Mouse (Mus musculus): Measurements from ENCODE around the gene Mis18bp1. TPM values are rescaled to one million over a fixed set of nuclear protein-coding genes. Genes with fewer than 3 reads are reported as not detected.
"Not testable (repeated sequence)": the region's sequence is repeated elsewhere in the genome, so short reads cannot be mapped to it uniquely, and the experiment has no call there.

Gene Mis18bp1
- polyA plus RNA-seq, 1 experiment from 2014 or later: 11.1 TPM

DNA sequence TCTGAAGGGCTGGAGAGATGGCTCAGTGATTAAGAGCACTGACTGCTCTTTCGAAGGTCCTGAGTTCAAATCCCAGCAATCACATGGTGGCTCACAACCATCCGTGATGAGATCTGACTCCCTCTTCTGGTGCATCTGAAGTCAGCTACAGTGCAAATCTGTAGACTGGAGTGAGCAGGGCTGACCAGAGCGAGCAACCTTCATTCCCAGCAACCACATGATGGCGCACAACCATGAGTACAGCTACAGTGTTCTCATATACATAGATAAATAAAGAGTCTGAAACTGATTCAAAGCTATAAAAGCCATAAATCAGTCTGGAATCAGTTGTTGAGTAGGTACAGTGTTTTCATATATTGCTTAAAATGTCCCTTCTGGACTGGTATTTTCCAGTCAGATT is 36.3 kb downstream of the Mis18bp1 start:
- not testable (repeated sequence) for DNase-seq (ENCODE audit: low spot score); ATAC-seq (ENCODE audit: low FRiP score); H3K4me3 ChIP-seq (replicated peaks; ENCODE audit: low read length); H3K36me3 ChIP-seq (replicated peaks; ENCODE audit: control insufficient read depth, insufficient read depth); H3K4me1 ChIP-seq (replicated peaks; ENCODE audit: control insufficient read depth, insufficient read depth, low read length); H3K4me2 ChIP-seq (replicated peaks); H3K9me3 ChIP-seq (ENCODE audit: control insufficient read depth, low read length); H3K27ac ChIP-seq; H3K9ac ChIP-seq; H3K27me3 ChIP-seq (ENCODE audit: control insufficient read depth, insufficient read depth, low read length)
- 98% methylated on average over 4 of the region's 4 CpGs for WGBS

DNA sequence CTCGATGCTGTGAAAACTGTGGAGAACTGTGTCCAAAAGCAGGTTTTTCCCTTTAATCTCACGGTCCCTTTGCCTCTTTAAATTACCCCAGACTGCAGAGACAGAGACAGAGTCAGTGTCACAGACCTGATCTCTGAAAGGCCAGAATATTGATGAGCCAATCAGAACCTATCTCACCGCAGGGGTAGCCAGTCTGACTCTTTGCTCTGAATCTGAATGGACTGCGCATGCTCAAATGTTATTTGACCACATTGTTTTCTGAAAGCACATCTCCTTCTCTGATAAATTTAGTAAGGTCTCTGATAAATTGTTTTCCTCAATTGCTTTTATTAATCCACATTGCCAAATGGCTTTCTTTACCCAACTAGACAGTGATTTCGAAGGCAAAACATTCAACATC is 53.0 kb downstream of the Mis18bp1 start:
- Histone ChIP-seq H3K27ac (no peak overlapping the region), H3K36me3 (replicated peaks; ENCODE audit: control insufficient read depth, insufficient read depth) (peaks cover 66% of the 10 kb centered on the region), H3K4me1 (replicated peaks; ENCODE audit: control insufficient read depth, insufficient read depth, low read length) (no peaks in the 10 kb centered on the region), H3K4me2 (replicated peaks) (no peak overlapping the region), H3K27me3 (ENCODE audit: control insufficient read depth, insufficient read depth, low read length) (no peaks in the 10 kb centered on the region), H3K4me3 (replicated peaks; ENCODE audit: low read length) (no peak overlapping the region), H3K9me3 (ENCODE audit: control insufficient read depth, low read length) (no peaks in the 10 kb centered on the region), H3K9ac (no peak overlapping the region)
- ATAC-seq (ENCODE audit: low FRiP score) (no peak), DNase-seq (ENCODE audit: low spot score) (no peak)
- WGBS: 89% methylated on average over 5 of the region's 5 CpGs

DNA sequence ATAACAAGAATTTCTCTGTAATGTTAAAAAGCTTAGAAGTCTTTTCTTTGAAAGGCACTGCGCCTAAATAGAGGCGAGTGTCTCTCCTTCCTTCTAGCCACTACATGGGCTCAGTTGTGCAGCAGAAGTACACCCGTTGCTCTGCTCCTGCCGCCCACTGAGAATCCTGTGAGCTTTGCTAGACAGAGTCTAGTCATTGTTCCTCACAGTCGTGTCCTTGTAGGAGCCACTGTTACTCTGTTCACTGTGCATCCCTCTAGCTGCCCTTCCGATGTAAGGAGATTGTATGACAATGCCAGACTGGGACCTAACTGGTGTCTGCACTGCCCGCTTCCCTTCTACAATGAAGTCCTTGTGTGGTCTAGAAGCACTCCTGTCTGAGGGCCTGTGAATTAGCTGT is 53.4 kb downstream of the Mis18bp1 start:
- Histone ChIP-seq H3K9ac (no peak overlapping the region), H3K4me1 (replicated peaks; ENCODE audit: control insufficient read depth, insufficient read depth, low read length) (no peaks in the 10 kb centered on the region), H3K9me3 (ENCODE audit: control insufficient read depth, low read length) (no peaks in the 10 kb centered on the region), H3K4me2 (replicated peaks) (no peak overlapping the region), H3K27ac (no peak overlapping the region), H3K4me3 (replicated peaks; ENCODE audit: low read length) (no peak overlapping the region), H3K27me3 (ENCODE audit: control insufficient read depth, insufficient read depth, low read length) (no peaks in the 10 kb centered on the region), H3K36me3 (replicated peaks; ENCODE audit: control insufficient read depth, insufficient read depth) (peaks cover 67% of the 10 kb centered on the region)
- WGBS: 82% methylated on average over 7 of the region's 7 CpGs
- ATAC-seq (ENCODE audit: low FRiP score) (no peak), DNase-seq (ENCODE audit: low spot score) (no peak)

DNA sequence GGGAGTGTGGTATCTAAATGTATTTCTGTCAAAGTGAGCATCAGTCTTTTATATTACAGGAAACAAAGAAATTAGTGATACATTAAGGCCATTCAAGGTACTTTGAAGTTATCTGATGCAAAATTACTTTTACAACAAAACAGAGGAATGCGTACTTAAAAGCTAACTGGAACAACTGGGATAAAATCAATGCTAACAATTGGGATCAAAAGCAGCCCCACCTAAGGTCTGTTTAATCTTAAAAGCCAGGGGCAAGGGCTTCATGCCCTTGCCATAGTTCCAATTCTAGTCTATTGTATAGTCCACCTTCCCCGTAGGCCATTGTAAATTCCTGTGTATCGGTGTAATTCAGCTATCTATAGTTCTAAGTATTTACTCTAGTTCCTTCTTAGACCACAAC is 57.4 kb downstream of the Mis18bp1 start:
- H3K9me3 ChIP-seq (ENCODE audit: control insufficient read depth, low read length); H3K4me2 ChIP-seq (replicated peaks); H3K27ac ChIP-seq; H3K4me1 ChIP-seq (replicated peaks; ENCODE audit: control insufficient read depth, insufficient read depth, low read length); H3K4me3 ChIP-seq (replicated peaks; ENCODE audit: low read length); ATAC-seq (ENCODE audit: low FRiP score); H3K9ac ChIP-seq; DNase-seq (ENCODE audit: low spot score); H3K27me3 ChIP-seq (ENCODE audit: control insufficient read depth, insufficient read depth, low read length): not testable (repeated sequence)
- 100% methylated on average over 3 of the region's 3 CpGs for WGBS
- H3K36me3 ChIP-seq (replicated peaks; ENCODE audit: control insufficient read depth, insufficient read depth): peaks cover 53% of the 10 kb centered on the region

DNA sequence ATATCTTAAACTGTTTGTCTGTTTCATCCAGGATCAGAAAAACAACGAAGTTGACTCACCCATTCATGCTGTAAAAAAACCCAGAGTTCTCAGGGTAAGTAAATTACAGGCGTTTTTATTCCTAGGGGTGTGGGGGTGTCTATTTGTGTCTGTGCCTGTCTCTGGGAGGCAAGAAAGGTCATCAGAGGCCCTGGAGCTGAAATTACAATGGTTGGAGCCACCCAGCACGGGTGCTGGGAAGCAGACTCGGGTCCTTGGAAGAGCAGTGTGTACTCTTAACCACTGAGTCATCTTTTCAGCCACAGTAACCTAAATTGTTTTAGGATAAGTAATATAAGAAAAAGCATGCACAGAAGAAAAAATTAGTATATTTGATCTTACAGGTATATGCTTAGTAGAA is 58.5 kb downstream of the Mis18bp1 start:
- H3K9me3 ChIP-seq (ENCODE audit: control insufficient read depth, low read length): no peaks in the 10 kb centered on the region
- 90% methylated on average over 4 of the region's 4 CpGs for WGBS
- H3K4me2 ChIP-seq (replicated peaks): no peak overlapping the region
- no peak overlapping the region for H3K27ac ChIP-seq
- H3K4me3 ChIP-seq (replicated peaks; ENCODE audit: low read length): no peak overlapping the region
- H3K27me3 ChIP-seq (ENCODE audit: control insufficient read depth, insufficient read depth, low read length): no peaks in the 10 kb centered on the region
- no peak for ATAC-seq (ENCODE audit: low FRiP score)
- peaks cover 50% of the 10 kb centered on the region for H3K36me3 ChIP-seq (replicated peaks; ENCODE audit: control insufficient read depth, insufficient read depth)
- DNase-seq (ENCODE audit: low spot score): no peak
- no peak overlapping the region for H3K9ac ChIP-seq
- no peaks in the 10 kb centered on the region for H3K4me1 ChIP-seq (replicated peaks; ENCODE audit: control insufficient read depth, insufficient read depth, low read length)

DNA sequence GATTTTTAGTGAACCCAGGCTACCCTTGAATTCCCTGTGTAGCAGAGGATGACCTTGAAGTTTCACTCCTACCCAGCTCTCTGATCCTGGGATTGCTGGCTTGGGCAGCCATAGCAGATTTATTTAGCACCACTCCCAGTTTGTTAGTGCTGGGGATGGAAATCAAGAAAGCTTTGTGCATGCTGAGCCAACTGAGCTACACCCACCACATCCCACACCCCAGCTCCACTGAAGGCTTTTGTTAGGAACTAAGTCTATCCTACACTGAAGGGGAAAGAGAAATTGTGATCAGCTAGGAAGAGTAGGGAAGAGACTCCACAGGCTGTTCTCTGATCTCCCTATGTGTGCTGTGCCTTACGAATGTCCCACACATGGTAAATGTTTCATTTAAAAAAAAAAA is 59.6 kb downstream of the Mis18bp1 start:
- Histone ChIP-seq H3K4me1 (replicated peaks; ENCODE audit: control insufficient read depth, insufficient read depth, low read length) (no peaks in the 10 kb centered on the region), H3K9me3 (ENCODE audit: control insufficient read depth, low read length) (no peaks in the 10 kb centered on the region), H3K4me2 (replicated peaks) (no peak overlapping the region), H3K27me3 (ENCODE audit: control insufficient read depth, insufficient read depth, low read length) (no peaks in the 10 kb centered on the region), H3K36me3 (replicated peaks; ENCODE audit: control insufficient read depth, insufficient read depth) (peaks cover 39% of the 10 kb centered on the region), H3K4me3 (replicated peaks; ENCODE audit: low read length) (no peak overlapping the region), H3K27ac (no peak overlapping the region), H3K9ac (no peak overlapping the region)
- DNase-seq (ENCODE audit: low spot score) (no peak), ATAC-seq (ENCODE audit: low FRiP score) (no peak)
- 94% methylated on average over 1 of the region's 1 CpGs for WGBS

DNA sequence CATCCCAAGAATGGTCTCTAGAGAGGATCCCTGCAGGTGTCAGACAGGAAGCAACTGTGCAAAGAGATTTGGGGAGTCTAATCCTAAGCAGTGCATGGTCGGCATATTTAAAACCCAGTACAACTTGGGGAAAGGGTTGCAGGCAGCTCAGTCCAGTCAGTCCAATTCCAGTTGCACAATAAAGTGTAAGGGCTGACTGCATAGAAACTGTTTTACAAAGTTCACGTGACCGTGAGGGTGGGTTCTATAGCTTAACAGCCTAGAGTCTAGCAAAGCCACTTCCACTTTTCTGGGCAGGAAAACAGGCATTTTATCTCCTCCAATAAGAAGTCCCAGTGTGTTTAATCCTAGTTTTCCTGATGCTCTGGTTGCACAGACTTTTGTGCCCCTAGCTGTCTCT is 60.9 kb downstream of the Mis18bp1 start:
- Histone ChIP-seq H3K4me3 (replicated peaks; ENCODE audit: low read length) (no peak overlapping the region), H3K9me3 (ENCODE audit: control insufficient read depth, low read length) (no peaks in the 10 kb centered on the region), H3K36me3 (replicated peaks; ENCODE audit: control insufficient read depth, insufficient read depth) (peaks cover 40% of the 10 kb centered on the region), H3K27ac (no peak overlapping the region), H3K9ac (no peak overlapping the region), H3K27me3 (ENCODE audit: control insufficient read depth, insufficient read depth, low read length) (no peaks in the 10 kb centered on the region), H3K4me2 (replicated peaks) (no peak overlapping the region), H3K4me1 (replicated peaks; ENCODE audit: control insufficient read depth, insufficient read depth, low read length) (no peaks in the 10 kb centered on the region)
- DNase-seq (ENCODE audit: low spot score) (no peak), ATAC-seq (ENCODE audit: low FRiP score) (no peak)
- 98% methylated on average over 3 of the region's 3 CpGs for WGBS

DNA sequence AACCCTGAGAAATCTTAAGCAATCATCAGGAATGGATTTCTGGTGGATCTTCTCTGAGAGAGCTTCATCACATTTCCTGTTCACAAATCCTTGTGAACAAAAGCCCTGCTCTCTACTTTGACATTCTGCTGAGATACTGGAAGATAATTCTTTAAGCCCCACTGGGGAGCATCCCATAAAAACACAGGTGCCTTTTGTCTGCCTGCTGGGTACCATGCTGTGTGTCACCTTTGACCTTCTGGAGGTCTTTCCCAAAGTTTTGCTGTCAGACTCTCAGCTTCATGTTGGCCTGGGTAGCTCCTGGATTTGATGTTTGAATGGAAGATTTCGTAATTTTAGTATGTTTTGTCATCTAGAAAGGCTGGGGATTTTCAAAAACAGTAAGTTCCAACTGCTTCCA is 63.7 kb downstream of the Mis18bp1 start:
- Histone ChIP-seq H3K9ac (no peak overlapping the region), H3K27me3 (ENCODE audit: control insufficient read depth, insufficient read depth, low read length) (no peaks in the 10 kb centered on the region), H3K27ac (no peak overlapping the region), H3K4me1 (replicated peaks; ENCODE audit: control insufficient read depth, insufficient read depth, low read length) (no peaks in the 10 kb centered on the region), H3K4me2 (replicated peaks) (no peak overlapping the region), H3K4me3 (replicated peaks; ENCODE audit: low read length) (no peak overlapping the region), H3K9me3 (ENCODE audit: control insufficient read depth, low read length) (no peaks in the 10 kb centered on the region), H3K36me3 (replicated peaks; ENCODE audit: control insufficient read depth, insufficient read depth) (peaks cover 48% of the 10 kb centered on the region)
- no peak for ATAC-seq (ENCODE audit: low FRiP score)
- DNase-seq (ENCODE audit: low spot score): no peak
- 80% methylated on average over 1 of the region's 1 CpGs for WGBS

Other genes starting within 250 kb of the Mis18bp1 start
- 33.1 and 33.8 TPM in 2 replicates for gene Klhl28, start 207.1 kb downstream of the Mis18bp1 start, polyA plus RNA-seq (2014; fragmentation: Nextera tagmentation; extraction: Ambion mirVana)
- 25.1 and 26.4 TPM in 2 replicates for gene Togaram1, start 206.8 kb downstream of the Mis18bp1 start, polyA plus RNA-seq (2014; fragmentation: Nextera tagmentation; extraction: Ambion mirVana)
- 50.3 and 54.3 TPM in 2 replicates for gene Prpf39, start 136.3 kb downstream of the Mis18bp1 start, polyA plus RNA-seq (2014; fragmentation: Nextera tagmentation; extraction: Ambion mirVana)
- gene Fkbp3, start 98.6 kb downstream of the Mis18bp1 start, polyA plus RNA-seq (2014; fragmentation: Nextera tagmentation; extraction: Ambion mirVana): 401 and 423 TPM in 2 replicates
- 9.0 and 11.5 TPM in 2 replicates for gene Fancm, start 97.0 kb downstream of the Mis18bp1 start, polyA plus RNA-seq (2014; fragmentation: Nextera tagmentation; extraction: Ambion mirVana)
- not detected in 2 replicates for gene Wdr20rt, start 52.9 kb upstream of the Mis18bp1 start, polyA plus RNA-seq (2014; fragmentation: Nextera tagmentation; extraction: Ambion mirVana)

All from hindbrain, embryonic 14.5 days (tissue).